Mouse (Mus musculus): ENCODE measurements around the gene Med24.

Gene Med24

GRCm38 (mm10) chr11:98765421-98766309 lies 36.4 kb upstream of the Med24 start:
- in situ Hi-C loops (cut with MboI, MseI) = no loop called here

GRCm38 (mm10) chr11:98764746-98765145 lies 35.5 kb upstream of the Med24 start:
- in situ Hi-C loops (cut with MboI, MseI) = loop anchor here (5.0 kb wide), 1 partner anchor 62 kb away; the partner anchor contains the start of gene Csf3

- in situ Hi-C loops (cut with MboI, MseI) = loop anchor here (5.0 kb wide), 1 partner anchor 62 kb away; the partner anchor contains the start of gene Csf3
These were observed 34.9 kb upstream of the Med24 start for GRCm38 (mm10) chr11:98764091-98764490.

GRCm38 (mm10) chr11:98763502-98763861 lies 34.2 kb upstream of the Med24 start:
- in situ Hi-C loops (cut with MboI, MseI) = loop anchor here (5.0 kb wide), 1 partner anchor 61 kb away; the partner anchor contains the start of gene Csf3

- in situ Hi-C loops (cut with MboI, MseI) = loop anchor here (5.0 kb wide), 1 partner anchor 61 kb away; the partner anchor contains the start of gene Csf3
These were observed 33.7 kb upstream of the Med24 start for GRCm38 (mm10) chr11:98762756-98763501.

GRCm38 (mm10) chr11:98761939-98762338 lies 32.7 kb upstream of the Med24 start:
- in situ Hi-C loops (cut with MboI, MseI) = loop anchor here (5.0 kb wide), 1 partner anchor 60 kb away; the partner anchor contains the start of gene Csf3

- in situ Hi-C loops (cut with MboI, MseI) = no loop called here
These were observed 27.5 kb upstream of the Med24 start for GRCm38 (mm10) chr11:98756711-98757110.

- in situ Hi-C loops (cut with MboI, MseI) = no loop called here
These were observed 26.6 kb upstream of the Med24 start for GRCm38 (mm10) chr11:98755726-98756380.

- in situ Hi-C loops (cut with MboI, MseI) = no loop called here
These were observed 25.5 kb upstream of the Med24 start for GRCm38 (mm10) chr11:98754621-98755181.

GRCm38 (mm10) chr11:98754151-98754620 lies 25.0 kb upstream of the Med24 start:
- in situ Hi-C loops (cut with MboI, MseI) = no loop called here

- in situ Hi-C loops (cut with MboI, MseI) = no loop called here
These were observed 24.0 kb upstream of the Med24 start for GRCm38 (mm10) chr11:98753264-98753663.

- in situ Hi-C loops (cut with MboI, MseI) = no loop called here
These were observed 23.4 kb upstream of the Med24 start for GRCm38 (mm10) chr11:98752562-98753140.

- in situ Hi-C loops (cut with MboI, MseI) = no loop called here
These were observed 22.1 kb upstream of the Med24 start for GRCm38 (mm10) chr11:98751221-98751782.

- in situ Hi-C loops (cut with MboI, MseI) = no loop called here
These were observed 21.3 kb upstream of the Med24 start for GRCm38 (mm10) chr11:98750351-98751201.

- in situ Hi-C loops (cut with MboI, MseI) = no loop called here
These were observed 20.5 kb upstream of the Med24 start for GRCm38 (mm10) chr11:98749716-98750115.

- in situ Hi-C loops (cut with MboI, MseI) = no loop called here
These were observed 19.5 kb upstream of the Med24 start for GRCm38 (mm10) chr11:98748506-98749416.

- in situ Hi-C loops (cut with MboI, MseI) = no loop called here
These were observed 18.7 kb upstream of the Med24 start for GRCm38 (mm10) chr11:98747804-98748505.
